Mouse (Mus musculus) splenic B cell, adult 2 months (primary cell): ENCODE data around the gene Ahctf1.

Experiments used
- DNase-seq: peaks from one replicate; pipeline ENCODE4 v3.0.0-alpha.2; 2011; ENCODE audit warnings: low read depth, low spot score
- H3K27me3 ChIP-seq: 2 replicates; pipeline ENCODE4 v1.6.1; 2012; ENCODE audit warnings: mild to moderate bottlenecking, low read length, moderate library complexity, mixed read lengths; ENCODE audit not compliant: control insufficient read depth, poor library complexity, insufficient read depth, severe bottlenecking
- H3K36me3 ChIP-seq: 2 replicates; pipeline ENCODE4 v1.6.1; 2012; ENCODE audit warnings: mild to moderate bottlenecking, low read length, moderate library complexity, mixed read lengths; ENCODE audit not compliant: control insufficient read depth, poor library complexity, insufficient read depth, severe bottlenecking

Ahctf1 gene

GRCm38 (mm10) chr1:179710739-179711138 lies 92.7 kb downstream of the Ahctf1 start:
- H3K36me3 ChIP-seq: no peaks in the 10 kb centered on the region
- no peak for DNase-seq
- no peaks in the 10 kb centered on the region for H3K27me3 ChIP-seq

- Histone ChIP-seq H3K36me3 (no peaks in the 10 kb centered on the region), H3K27me3 (no peaks in the 10 kb centered on the region)
- no peak for DNase-seq
Measured at GRCm38 (mm10) chr1:179709390-179709789, 94.1 kb downstream of the Ahctf1 start.

GRCm38 (mm10) chr1:179705154-179705553 lies 98.3 kb downstream of the Ahctf1 start:
- Histone ChIP-seq H3K27me3 (no peaks in the 10 kb centered on the region), H3K36me3 (no peaks in the 10 kb centered on the region)
- no peak for DNase-seq

GRCm38 (mm10) chr1:179704150-179704549 lies 99.3 kb downstream of the Ahctf1 start:
- Histone ChIP-seq H3K36me3 (no peaks in the 10 kb centered on the region), H3K27me3 (no peaks in the 10 kb centered on the region)
- no peak for DNase-seq
